Mouse (Mus musculus) liver, adult 2 months (tissue): ENCODE data around the gene Bmpr1b. TPM values are rescaled to one million over a fixed set of nuclear protein-coding genes. Genes with fewer than 3 reads are reported as not detected.

Source experiments
- DNase-seq: peaks from one replicate; pipeline ENCODE4 v3.0.0-alpha.2; 2011; ENCODE audit warnings: low read depth, low spot score; ENCODE audit errors: extremely low read depth
- H3K27ac ChIP-seq: fragments of 200-500 bp; replicated peaks from 2 replicates; pipeline ENCODE4 v1.5.1; 2012; ENCODE audit warnings: low read depth, mild to moderate bottlenecking, control low read depth, inconsistent platforms, low read length; ENCODE audit not compliant: insufficient read depth
- H3K27me3 ChIP-seq: fragments of 200-500 bp; 2 replicates; pipeline ENCODE4 v1.6.1; 2012; ENCODE audit warnings: mild to moderate bottlenecking, moderate library complexity, low read length, inconsistent platforms; ENCODE audit not compliant: control insufficient read depth, insufficient read depth
- H3K36me3 ChIP-seq: fragments of 200-500 bp; 2 replicates; pipeline ENCODE4 v1.6.1; 2012; ENCODE audit warnings: low read length, inconsistent platforms; ENCODE audit not compliant: control insufficient read depth, insufficient read depth
- H3K4me1 ChIP-seq: fragments of 200-500 bp; 2 replicates; pipeline ENCODE4 v1.6.1; 2011; ENCODE audit warnings: low read length; ENCODE audit not compliant: control insufficient read depth, insufficient read depth
- H3K4me3 ChIP-seq: fragments of 200-500 bp; 2 replicates; pipeline ENCODE4 v1.5.1; 2011; ENCODE audit warnings: low read depth, mild to moderate bottlenecking, control low read depth, low read length, moderate library complexity; ENCODE audit not compliant: insufficient read depth
- H3K79me2 ChIP-seq: fragments of 200-500 bp; 2 replicates; pipeline ENCODE4 v1.6.1; 2012; ENCODE audit warnings: inconsistent platforms, mild to moderate bottlenecking, low read length, moderate library complexity; ENCODE audit not compliant: control insufficient read depth, insufficient read depth
- H3K9ac ChIP-seq: fragments of 200-500 bp; 2 replicates; pipeline ENCODE4 v1.6.1; 2012; ENCODE audit warnings: low read depth, mild to moderate bottlenecking, control low read depth, inconsistent platforms, low read length
- CTCF ChIP-seq: fragments of 200-500 bp; IDR thresholded peaks from 2 replicates; pipeline ENCODE4 v1.5.1; 2011; ENCODE audit warnings: low read depth, low read length, control low read depth
- POLR2A ChIP-seq: fragments of 200-500 bp; IDR thresholded peaks from 2 replicates; pipeline ENCODE4 v1.6.1; 2011; ENCODE audit warnings: low read length, control low read depth; ENCODE audit not compliant: insufficient read depth; ENCODE audit errors: extremely low read depth
- WGBS: fragments of 180-500 bp; shearing (Covaris S2); methylation state at CpG from one replicate; pipeline ENCODE4 v1.1.7; 2018; 5-methylcytosine and 5-hydroxymethylcytosine counted together
- polyA plus RNA-seq: library from polyadenylated mRNA; depleted of rRNA; stranded (reverse); fragments of >200 nt; gene quantifications from 2 replicates; pipeline ENCODE4 v1.2.3, GENCODE M21; 2012
- total RNA-seq: library from RNA; depleted of rRNA; stranded (reverse); fragments of >200 nt; gene quantifications from 2 replicates; pipeline ENCODE4 v1.2.3, GENCODE M21; 2014

Gene Bmpr1b
- total and polyA plus RNA-seq, 2 experiments = not detected

- Histone ChIP-seq H3K4me1 (no peaks in the 10 kb centered on the region), H3K36me3 (no peaks in the 10 kb centered on the region), H3K79me2 (no peaks in the 10 kb centered on the region), H3K4me3 (no peak overlapping the region), H3K9ac (no peak overlapping the region), H3K27me3 (no peaks in the 10 kb centered on the region), H3K27ac (no peak overlapping the region)
- no peak for TF ChIP-seq CTCF
- TF ChIP-seq POLR2A = no peak
- no peak for DNase-seq
- 86% methylated on average over 6 of the region's 6 CpGs for WGBS
Observed at GRCm38 (mm10) chr3:142106227-142106626, 63.0 kb downstream of the Bmpr1b start.

GRCm38 (mm10) chr3:142104027-142104805, 65.0 kb downstream of the Bmpr1b start:
- DNase-seq = no peak
- no peaks in the 10 kb centered on the region for H3K27me3 ChIP-seq
- H3K27ac ChIP-seq = no peak overlapping the region
- WGBS = 92% methylated on average over 10 of the region's 10 CpGs
- no peak for TF ChIP-seq POLR2A
- TF ChIP-seq CTCF = no peak
- no peaks in the 10 kb centered on the region for H3K79me2 ChIP-seq
- no peak overlapping the region for H3K4me3 ChIP-seq
- no peaks in the 10 kb centered on the region for H3K36me3 ChIP-seq
- no peak overlapping the region for H3K9ac ChIP-seq
- no peaks in the 10 kb centered on the region for H3K4me1 ChIP-seq

GRCm38 (mm10) chr3:142103622-142104021, 65.6 kb downstream of the Bmpr1b start:
- Histone ChIP-seq H3K27ac (no peak overlapping the region), H3K9ac (no peak overlapping the region), H3K79me2 (no peaks in the 10 kb centered on the region), H3K36me3 (no peaks in the 10 kb centered on the region), H3K4me1 (no peaks in the 10 kb centered on the region), H3K27me3 (no peaks in the 10 kb centered on the region), H3K4me3 (no peak overlapping the region)
- no peak for DNase-seq
- WGBS = 86% methylated on average over 4 of the region's 4 CpGs
- TF ChIP-seq CTCF (no peak), POLR2A (no peak)

GRCm38 (mm10) chr3:142099151-142099550, 70.1 kb downstream of the Bmpr1b start:
- DNase-seq = no peak
- Histone ChIP-seq H3K27me3 (no peaks in the 10 kb centered on the region), H3K79me2 (no peaks in the 10 kb centered on the region), H3K36me3 (no peaks in the 10 kb centered on the region), H3K4me1 (no peaks in the 10 kb centered on the region), H3K4me3 (no peak overlapping the region), H3K9ac (no peak overlapping the region), H3K27ac (no peak overlapping the region)
- WGBS = 78% methylated on average over 2 of the region's 2 CpGs
- no peak for TF ChIP-seq CTCF
- TF ChIP-seq POLR2A = no peak

- Histone ChIP-seq H3K4me3 (no peak overlapping the region), H3K79me2 (no peaks in the 10 kb centered on the region), H3K9ac (no peak overlapping the region), H3K27me3 (no peaks in the 10 kb centered on the region), H3K27ac (no peak overlapping the region), H3K4me1 (no peaks in the 10 kb centered on the region), H3K36me3 (no peaks in the 10 kb centered on the region)
- DNase-seq = no peak
- no peak for TF ChIP-seq POLR2A
- no peak for TF ChIP-seq CTCF
- WGBS = 87% methylated on average over 4 of the region's 4 CpGs
Observed at GRCm38 (mm10) chr3:142094049-142094448, 75.2 kb downstream of the Bmpr1b start.

- WGBS = 29% methylated on average over 4 of the region's 4 CpGs
- H3K36me3 ChIP-seq = no peaks in the 10 kb centered on the region
- no peaks in the 10 kb centered on the region for H3K27me3 ChIP-seq
- H3K4me3 ChIP-seq = no peak overlapping the region
- H3K4me1 ChIP-seq = no peaks in the 10 kb centered on the region
- H3K27ac ChIP-seq = no peak overlapping the region
- H3K79me2 ChIP-seq = no peaks in the 10 kb centered on the region
- TF ChIP-seq CTCF (no peak), POLR2A (no peak)
- no peak overlapping the region for H3K9ac ChIP-seq
- no peak for DNase-seq
Observed at GRCm38 (mm10) chr3:142089684-142090083, 79.5 kb downstream of the Bmpr1b start.
